Mouse (Mus musculus): Measurements from ENCODE around the gene Rpf2. TPM values are rescaled to one million over a fixed set of nuclear protein-coding genes. Genes with fewer than 3 reads are reported as not detected.

Rpf2 gene
- 141 and 154 TPM in 2 replicates for polyA plus RNA-seq (2011; ENCODE audit: insufficient read depth, insufficient read length, low read depth, missing spikeins)

DNA sequence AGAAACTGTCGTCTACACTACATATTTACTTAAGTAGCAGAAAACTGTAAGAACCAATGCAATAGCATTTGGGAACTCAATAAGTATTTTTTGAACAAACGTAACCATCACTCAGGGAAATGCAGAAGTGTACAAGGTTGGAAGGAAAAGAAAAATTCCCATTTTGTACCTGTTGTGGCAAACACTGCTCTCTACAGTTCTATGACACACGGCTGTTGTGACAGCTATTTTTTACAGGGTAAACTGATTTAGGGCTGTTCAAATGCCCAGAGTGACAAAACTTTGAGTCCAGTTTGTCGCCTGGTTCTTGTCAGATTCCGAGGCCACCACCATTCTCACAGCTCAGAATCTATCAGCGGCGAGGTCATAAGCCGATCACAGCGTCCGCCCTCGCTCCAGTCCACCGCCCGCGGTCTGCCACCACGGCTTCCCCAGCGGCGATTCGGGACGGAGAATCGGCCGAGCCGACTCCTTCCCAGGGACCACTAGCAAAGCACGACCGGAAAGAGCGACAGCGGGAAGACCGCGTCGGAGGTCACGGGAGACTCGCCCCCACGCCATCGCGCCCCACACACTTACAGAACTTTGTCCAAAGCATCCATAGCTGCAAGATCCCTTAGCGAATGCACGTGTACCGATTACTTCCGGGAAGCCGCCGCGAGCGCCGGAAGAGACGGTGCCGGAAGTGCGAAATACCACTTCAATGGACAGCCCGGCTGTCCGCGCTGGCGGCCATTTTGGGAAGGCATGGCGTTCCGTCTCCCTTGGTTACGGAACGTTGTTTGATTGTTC lies at the start of gene Rpf2:
TSS of gene Rpf2 (minus strand) at position 663 of the 792 bp plus-strand sequence.
- H3K27ac ChIP-seq (ENCODE audit: insufficient read depth, low read length): no peak within 1 kb of the TSS
- H3K4me1 ChIP-seq (ENCODE audit: control insufficient read depth, insufficient read depth, low read length): no peaks in the 10 kb centered on the region
- peak within 1 kb of the TSS; percentile 90 for H3K9ac ChIP-seq (ENCODE audit: low read depth, poor library complexity, severe bottlenecking)
- TF ChIP-seq POLR2A (IDR thresholded peaks at IDR 0.05; ENCODE audit: insufficient read depth, low read length): no peak
- 0 out of 2 replicates have a peak, but pooled peaks have one; percentile 31 for TF ChIP-seq EP300 (IDR thresholded peaks at IDR 0.05; ENCODE audit: insufficient read depth, low read depth, low read length)
- H3K9me3 ChIP-seq (replicated peaks; ENCODE audit: control insufficient read depth, insufficient read depth, low read length, poor library complexity, severe bottlenecking): no peaks in the 10 kb centered on the region
- peaks cover 29% of the 10 kb centered on the region for H3K36me3 ChIP-seq (ENCODE audit: control insufficient read depth, insufficient read depth, low read length, poor library complexity, severe bottlenecking)
- H3K27me3 ChIP-seq (ENCODE audit: control insufficient read depth, insufficient read depth, low read length, poor library complexity, severe bottlenecking): no peaks in the 10 kb centered on the region
- peak within 1 kb of the TSS; percentile 98 for H3K4me3 ChIP-seq (ENCODE audit: low read depth, low read length)

- H3K9me3 ChIP-seq (replicated peaks; ENCODE audit: control insufficient read depth, insufficient read depth, low read length, poor library complexity, severe bottlenecking): no peaks in the 10 kb centered on the region
- H3K27me3 ChIP-seq (ENCODE audit: control insufficient read depth, insufficient read depth, low read length, poor library complexity, severe bottlenecking): no peaks in the 10 kb centered on the region
- no peaks in the 10 kb centered on the region for H3K4me1 ChIP-seq (ENCODE audit: control insufficient read depth, insufficient read depth, low read length)
- no peak overlapping the region for H3K4me3 ChIP-seq (ENCODE audit: low read depth, low read length)
- no peak overlapping the region for H3K9ac ChIP-seq (ENCODE audit: low read depth, poor library complexity, severe bottlenecking)
- peaks cover 58% of the 10 kb centered on the region for H3K36me3 ChIP-seq (ENCODE audit: control insufficient read depth, insufficient read depth, low read length, poor library complexity, severe bottlenecking)
- H3K27ac ChIP-seq (ENCODE audit: insufficient read depth, low read length): no peak overlapping the region
- TF ChIP-seq EP300 (IDR thresholded peaks at IDR 0.05; ENCODE audit: insufficient read depth, low read depth, low read length) (no peak), POLR2A (IDR thresholded peaks at IDR 0.05; ENCODE audit: insufficient read depth, low read length) (no peak), CTCF (IDR thresholded peaks at IDR 0.05; ENCODE audit: low read depth, low read length) (no peak)
These were observed 45.8 kb upstream of the Rpf2 start for GRCm38 (mm10) chr10:40292640-40293039.

DNA sequence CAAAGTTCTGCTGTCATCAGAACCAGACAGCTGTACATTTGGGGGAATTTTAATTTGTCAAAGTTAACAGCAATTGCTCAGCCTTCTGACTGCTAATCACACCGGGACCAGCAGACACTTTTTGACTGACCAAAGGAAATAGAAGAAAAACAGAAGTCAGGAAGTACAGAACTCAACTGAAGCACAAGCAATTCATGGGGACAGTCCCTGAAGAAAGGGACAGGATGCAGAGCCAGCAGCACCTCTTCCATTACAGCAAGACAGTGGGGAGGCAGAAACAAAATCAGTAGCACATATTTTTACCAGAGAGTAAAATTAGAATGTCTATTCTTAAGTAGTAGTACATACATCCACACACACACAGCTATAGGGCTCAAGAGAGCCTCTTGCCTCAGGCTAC lies 39.9 kb upstream of the Rpf2 start:
- H3K36me3 ChIP-seq (ENCODE audit: control insufficient read depth, insufficient read depth, low read length, poor library complexity, severe bottlenecking): peaks cover 32% of the 10 kb centered on the region
- no peaks in the 10 kb centered on the region for H3K9me3 ChIP-seq (replicated peaks; ENCODE audit: control insufficient read depth, insufficient read depth, low read length, poor library complexity, severe bottlenecking)
- TF ChIP-seq EP300 (IDR thresholded peaks at IDR 0.05; ENCODE audit: insufficient read depth, low read depth, low read length) (no peak), POLR2A (IDR thresholded peaks at IDR 0.05; ENCODE audit: insufficient read depth, low read length) (no peak), CTCF (IDR thresholded peaks at IDR 0.05; ENCODE audit: low read depth, low read length) (no peak)

GRCm38 (mm10) chr10:40285571-40285970 lies 38.7 kb upstream of the Rpf2 start:
- Histone ChIP-seq H3K36me3 (ENCODE audit: control insufficient read depth, insufficient read depth, low read length, poor library complexity, severe bottlenecking) (peaks cover 20% of the 10 kb centered on the region), H3K4me3 (ENCODE audit: low read depth, low read length) (no peak overlapping the region), H3K9ac (ENCODE audit: low read depth, poor library complexity, severe bottlenecking) (no peak overlapping the region), H3K27me3 (ENCODE audit: control insufficient read depth, insufficient read depth, low read length, poor library complexity, severe bottlenecking) (no peaks in the 10 kb centered on the region), H3K27ac (ENCODE audit: insufficient read depth, low read length) (no peak overlapping the region; the same call in 1 of the 2 replicates), H3K9me3 (replicated peaks; ENCODE audit: control insufficient read depth, insufficient read depth, low read length, poor library complexity, severe bottlenecking) (no peaks in the 10 kb centered on the region), H3K4me1 (ENCODE audit: control insufficient read depth, insufficient read depth, low read length) (no peaks in the 10 kb centered on the region)
- TF ChIP-seq EP300 (IDR thresholded peaks at IDR 0.05; ENCODE audit: insufficient read depth, low read depth, low read length) (no peak), POLR2A (IDR thresholded peaks at IDR 0.05; ENCODE audit: insufficient read depth, low read length) (no peak), CTCF (IDR thresholded peaks at IDR 0.05; ENCODE audit: low read depth, low read length) (no peak)

More for the DNA sequence above, 39.9 kb upstream of the Rpf2 start:
- no peak overlapping the region for H3K4me3 ChIP-seq (ENCODE audit: low read depth, low read length)
- no peak overlapping the region for H3K27ac ChIP-seq (ENCODE audit: insufficient read depth, low read length)
- no peaks in the 10 kb centered on the region for H3K27me3 ChIP-seq (ENCODE audit: control insufficient read depth, insufficient read depth, low read length, poor library complexity, severe bottlenecking)
- no peak overlapping the region for H3K9ac ChIP-seq (ENCODE audit: low read depth, poor library complexity, severe bottlenecking)
- no peaks in the 10 kb centered on the region for H3K4me1 ChIP-seq (ENCODE audit: control insufficient read depth, insufficient read depth, low read length)

DNA sequence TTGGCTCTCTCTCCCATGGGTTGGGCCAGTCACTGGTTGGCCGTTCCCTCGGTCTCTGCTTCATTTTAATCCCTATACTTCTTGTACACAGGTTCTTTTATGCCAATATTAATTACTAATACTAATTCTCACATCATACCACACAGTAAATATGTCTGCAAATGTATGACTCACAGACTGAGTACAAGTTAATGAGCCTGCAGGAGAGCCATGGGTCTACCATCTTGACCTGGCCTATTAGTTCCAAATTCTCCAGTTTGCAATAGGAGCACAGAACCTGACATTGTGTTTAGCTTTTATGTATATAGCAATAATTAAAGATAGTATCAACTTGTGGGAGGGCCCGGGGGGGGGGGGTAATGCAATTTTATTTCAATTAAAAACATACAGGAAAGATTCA lies 38.2 kb upstream of the Rpf2 start:
- TF ChIP-seq POLR2A (IDR thresholded peaks at IDR 0.05; ENCODE audit: insufficient read depth, low read length) (no peak), CTCF (IDR thresholded peaks at IDR 0.05; ENCODE audit: low read depth, low read length) (no peak), EP300 (IDR thresholded peaks at IDR 0.05; ENCODE audit: insufficient read depth, low read depth, low read length) (no peak)
- Histone ChIP-seq H3K27ac (ENCODE audit: insufficient read depth, low read length) (no peak overlapping the region), H3K4me1 (ENCODE audit: control insufficient read depth, insufficient read depth, low read length) (no peaks in the 10 kb centered on the region), H3K27me3 (ENCODE audit: control insufficient read depth, insufficient read depth, low read length, poor library complexity, severe bottlenecking) (no peaks in the 10 kb centered on the region), H3K9ac (ENCODE audit: low read depth, poor library complexity, severe bottlenecking) (no peak overlapping the region), H3K4me3 (ENCODE audit: low read depth, low read length) (no peak overlapping the region), H3K9me3 (replicated peaks; ENCODE audit: control insufficient read depth, insufficient read depth, low read length, poor library complexity, severe bottlenecking) (no peaks in the 10 kb centered on the region), H3K36me3 (ENCODE audit: control insufficient read depth, insufficient read depth, low read length, poor library complexity, severe bottlenecking) (peaks cover 17% of the 10 kb centered on the region)

- H3K36me3 ChIP-seq (ENCODE audit: control insufficient read depth, insufficient read depth, low read length, poor library complexity, severe bottlenecking): peaks cover 12% of the 10 kb centered on the region
- no peaks in the 10 kb centered on the region for H3K9me3 ChIP-seq (replicated peaks; ENCODE audit: control insufficient read depth, insufficient read depth, low read length, poor library complexity, severe bottlenecking)
- TF ChIP-seq EP300 (IDR thresholded peaks at IDR 0.05; ENCODE audit: insufficient read depth, low read depth, low read length) (no peak), POLR2A (IDR thresholded peaks at IDR 0.05; ENCODE audit: insufficient read depth, low read length) (no peak)
- no peaks in the 10 kb centered on the region for H3K4me1 ChIP-seq (ENCODE audit: control insufficient read depth, insufficient read depth, low read length)
- H3K9ac ChIP-seq (ENCODE audit: low read depth, poor library complexity, severe bottlenecking): no peak overlapping the region
- 0 out of 2 replicates have a peak overlapping the region, but pooled peaks have one; percentile 20 for H3K27ac ChIP-seq (ENCODE audit: insufficient read depth, low read length)
- no peaks in the 10 kb centered on the region for H3K27me3 ChIP-seq (ENCODE audit: control insufficient read depth, insufficient read depth, low read length, poor library complexity, severe bottlenecking)
- H3K4me3 ChIP-seq (ENCODE audit: low read depth, low read length): no peak overlapping the region
These were observed 37.5 kb upstream of the Rpf2 start for GRCm38 (mm10) chr10:40284179-40284831.
